7 mouse cellular contexts compared by ENCODE assay signal in the genomic region with DNA sequence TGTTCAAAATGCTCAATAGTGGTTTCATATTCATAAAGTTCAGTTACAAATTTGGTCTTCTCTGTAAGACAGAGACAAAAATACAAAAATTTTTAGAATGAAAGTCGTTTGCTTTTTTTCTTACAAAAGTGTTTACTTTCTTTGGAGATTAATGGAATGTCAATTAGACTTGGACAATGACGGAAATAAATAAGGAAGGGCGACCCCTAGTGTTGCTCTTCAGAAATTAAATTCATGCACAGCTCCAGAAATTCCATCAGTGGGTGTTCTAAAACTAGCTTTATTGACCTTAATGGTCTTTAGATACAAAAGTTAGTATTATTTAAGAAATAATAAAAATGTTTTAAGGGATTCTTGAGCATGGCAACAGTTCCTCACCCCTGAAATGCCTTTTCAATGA.
DNase-seq lines count a peak whose midpoint lies in the region; ATAC-seq and TF ChIP-seq lines count a peak whose summit lies in the region.

No protein-coding gene starts in this region.

- H3K9ac ChIP-seq in hindbrain, embryonic 14.5 days = no peak overlapping the region
- H3K9ac ChIP-seq in embryonic facial prominence, embryonic 14.5 days (ENCODE audit: low read depth, low read length) = no peak overlapping the region
- no peak overlapping the region for H3K9ac ChIP-seq in stomach, postnatal 0 days (ENCODE audit: low read length)

- no peak for ATAC-seq in hindbrain, embryonic 14.5 days (ENCODE audit: low FRiP score)
- no peak for ATAC-seq in embryonic facial prominence, embryonic 14.5 days (ENCODE audit: low read depth)
- no peak for ATAC-seq in stomach, postnatal 0 days (ENCODE audit: low FRiP score, low TSS enrichment)

- no peak overlapping the region for H3K27ac ChIP-seq in hindbrain, embryonic 14.5 days
- no peak overlapping the region for H3K27ac ChIP-seq in hindbrain, embryonic 10.5 days
- no peak overlapping the region for H3K27ac ChIP-seq in embryonic facial prominence, embryonic 14.5 days (replicated peaks; ENCODE audit: low read depth, low read length)
- H3K27ac ChIP-seq in stomach, postnatal 0 days (replicated peaks) = no peak overlapping the region

- H3K36me3 ChIP-seq in hindbrain, embryonic 14.5 days (replicated peaks; ENCODE audit: control insufficient read depth, insufficient read depth) = no peaks in the 10 kb centered on the region
- H3K36me3 ChIP-seq in hindbrain, embryonic 10.5 days = no peaks in the 10 kb centered on the region
- no peaks in the 10 kb centered on the region for H3K36me3 ChIP-seq in embryonic facial prominence, embryonic 14.5 days (ENCODE audit: control insufficient read depth, insufficient read depth, low read length)
- no peaks in the 10 kb centered on the region for H3K36me3 ChIP-seq in stomach, postnatal 0 days (ENCODE audit: control insufficient read depth, insufficient read depth, low read length)

- no peak for TF ChIP-seq EP300 in stomach, postnatal 0 days (optimal IDR thresholded peaks at IDR 0.05)

- DNase-seq in hindbrain, embryonic 14.5 days (ENCODE audit: low spot score) = peak; percentile 68
- DNase-seq in hindbrain, embryonic 10.5 days (ENCODE audit: low spot score) = no peak
- DNase-seq in testis, postnatal 10 days (ENCODE audit: low spot score) = peak; percentile 42
- DNase-seq in testis, postnatal 14 days (ENCODE audit: low spot score) = no peak
- DNase-seq in embryonic facial prominence, embryonic 14.5 days (ENCODE audit: low spot score) = peak; percentile 39
- no peak for DNase-seq in stomach, postnatal 0 days (ENCODE audit: low spot score)
- no peak for DNase-seq in urinary bladder, adult 2 months (ENCODE audit: low spot score)

- no peak overlapping the region for H3K4me3 ChIP-seq in hindbrain, embryonic 14.5 days (replicated peaks; ENCODE audit: low read length)
- H3K4me3 ChIP-seq in hindbrain, embryonic 10.5 days = no peak overlapping the region
- H3K4me3 ChIP-seq in embryonic facial prominence, embryonic 14.5 days (ENCODE audit: low read depth, low read length) = no peak overlapping the region
- H3K4me3 ChIP-seq in stomach, postnatal 0 days (ENCODE audit: low read depth, low read length) = no peak overlapping the region

- no peak overlapping the region for H3K4me2 ChIP-seq in hindbrain, embryonic 14.5 days (replicated peaks)
- H3K4me2 ChIP-seq in embryonic facial prominence, embryonic 14.5 days (ENCODE audit: low read depth, low read length) = no peak overlapping the region
- H3K4me2 ChIP-seq in stomach, postnatal 0 days (replicated peaks; ENCODE audit: low read depth) = no peak overlapping the region

- H3K27me3 ChIP-seq in hindbrain, embryonic 14.5 days (ENCODE audit: control insufficient read depth, insufficient read depth, low read length) = no peaks in the 10 kb centered on the region
- no peaks in the 10 kb centered on the region for H3K27me3 ChIP-seq in hindbrain, embryonic 10.5 days (ENCODE audit: insufficient read depth, poor library complexity, severe bottlenecking)
- H3K27me3 ChIP-seq in embryonic facial prominence, embryonic 14.5 days (replicated peaks; ENCODE audit: control insufficient read depth, insufficient read depth, low read length) = no peaks in the 10 kb centered on the region
- no peaks in the 10 kb centered on the region for H3K27me3 ChIP-seq in stomach, postnatal 0 days (ENCODE audit: control insufficient read depth, insufficient read depth, low read length)

- 5% methylated on average over 3 of the region's 3 CpGs for WGBS in hindbrain, embryonic 14.5 days
- WGBS in hindbrain, embryonic 10.5 days = 4% methylated on average over 3 of the region's 3 CpGs
- WGBS in embryonic facial prominence, embryonic 14.5 days = 2% methylated on average over 3 of the region's 3 CpGs
- WGBS in stomach, postnatal 0 days = 2% methylated on average over 3 of the region's 3 CpGs

- no peaks in the 10 kb centered on the region for H3K4me1 ChIP-seq in hindbrain, embryonic 14.5 days (replicated peaks; ENCODE audit: control insufficient read depth, insufficient read depth, low read length)
- no peaks in the 10 kb centered on the region for H3K4me1 ChIP-seq in hindbrain, embryonic 10.5 days (replicated peaks)
- no peaks in the 10 kb centered on the region for H3K4me1 ChIP-seq in embryonic facial prominence, embryonic 14.5 days (ENCODE audit: control insufficient read depth, insufficient read depth, low read length)
- no peaks in the 10 kb centered on the region for H3K4me1 ChIP-seq in stomach, postnatal 0 days (replicated peaks; ENCODE audit: control insufficient read depth, insufficient read depth)

- H3K9me3 ChIP-seq in hindbrain, embryonic 14.5 days (ENCODE audit: control insufficient read depth, low read length) = no peaks in the 10 kb centered on the region
- H3K9me3 ChIP-seq in hindbrain, embryonic 10.5 days = no peaks in the 10 kb centered on the region
- no peaks in the 10 kb centered on the region for H3K9me3 ChIP-seq in embryonic facial prominence, embryonic 14.5 days (ENCODE audit: control insufficient read depth, low read length)
- no peaks in the 10 kb centered on the region for H3K9me3 ChIP-seq in stomach, postnatal 0 days (ENCODE audit: control insufficient read depth, low read length)

- TF ChIP-seq CTCF in stomach, postnatal 0 days (IDR thresholded peaks at IDR 0.05; ENCODE audit: low read depth) = peak; percentile 74

Comparison
In these comparisons a context has a peak if more than half of its experiments do, and no peak if none do; other contexts are left out.
1. DNase-seq: peak in hindbrain, embryonic 14.5 days (single experiment), testis, postnatal 10 days (single experiment) and embryonic facial prominence, embryonic 14.5 days (single experiment); none in hindbrain, embryonic 10.5 days (single experiment), testis, postnatal 14 days (single experiment), stomach, postnatal 0 days (single experiment) and urinary bladder, adult 2 months (single experiment).